Mouse (Mus musculus): Measurements from ENCODE around the gene Mak. TPM values are rescaled to one million over a fixed set of nuclear protein-coding genes. Genes with fewer than 3 reads are reported as not detected.

Mak gene
- polyA plus RNA-seq (2015; fragmentation: Nextera tagmentation; extraction: Ambion mirVana): 0.70 and 1.4 TPM in 2 replicates

DNA sequence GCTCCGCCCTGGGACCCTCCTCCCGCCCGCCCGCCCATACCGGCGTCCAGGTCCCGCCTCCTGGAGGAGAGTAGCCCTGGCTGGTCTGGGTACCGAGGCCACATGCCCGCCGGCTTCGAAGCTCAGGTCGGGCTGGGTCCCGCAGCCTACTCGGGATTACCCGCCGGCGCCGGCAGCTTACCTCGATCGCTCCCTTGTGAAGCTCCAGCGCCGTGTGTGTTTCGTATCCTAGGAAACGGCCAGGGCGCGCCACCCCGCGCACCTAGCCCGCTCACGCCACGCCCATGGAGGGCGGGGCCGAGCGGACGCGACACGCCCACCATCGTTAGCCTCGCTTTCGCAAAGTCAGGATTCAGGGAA is at the start of gene Mak:
Gene Mak, minus strand, starts transcription at position 286 of the 360 bp plus-strand sequence.
- no peaks in the 10 kb centered on the region for H3K9me3 ChIP-seq (replicated peaks)
- H3K36me3 ChIP-seq: no peaks in the 10 kb centered on the region
- H3K27ac ChIP-seq (replicated peaks): no peak within 1 kb of the TSS
- H3K27me3 ChIP-seq (replicated peaks): peaks cover 23% of the 10 kb centered on the region
- ATAC-seq (ENCODE audit: low FRiP score): peak; percentile 94
- H3K4me3 ChIP-seq (replicated peaks): peak within 1 kb of the TSS; percentile 58
- H3K9ac ChIP-seq (replicated peaks): peak within 1 kb of the TSS; percentile 47; the same call in 1 of the 2 replicates
- peaks cover 10% of the 10 kb centered on the region for H3K4me1 ChIP-seq
- H3K4me2 ChIP-seq: peak within 1 kb of the TSS; percentile 92
- WGBS: under 1% methylated on average over 40 of the region's 40 CpGs

DNA sequence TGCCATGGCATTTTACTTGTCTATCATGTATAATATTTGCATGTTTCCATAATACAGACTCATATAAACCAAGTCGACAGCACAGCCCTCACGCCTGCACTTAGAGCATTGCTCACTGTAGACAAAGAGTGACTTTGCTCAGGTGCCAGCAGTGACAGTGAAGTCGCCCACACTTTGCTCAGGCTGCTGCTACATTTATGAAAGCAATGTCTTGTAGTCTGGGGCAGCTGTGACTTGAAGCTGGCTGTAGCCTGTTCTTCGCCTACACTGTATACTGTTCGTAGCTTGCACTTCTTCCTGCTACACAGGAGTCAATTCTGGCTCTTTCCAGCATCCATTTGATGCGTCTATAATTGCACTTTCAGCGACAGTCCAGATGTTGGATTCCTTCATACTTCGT is 49.6 kb upstream of the Mak start:
- Histone ChIP-seq H3K27ac (replicated peaks) (no peak overlapping the region), H3K4me3 (replicated peaks) (no peak overlapping the region), H3K9ac (replicated peaks) (no peak overlapping the region), H3K9me3 (replicated peaks) (no peaks in the 10 kb centered on the region), H3K27me3 (replicated peaks) (no peaks in the 10 kb centered on the region), H3K4me1 (no peaks in the 10 kb centered on the region), H3K4me2 (no peak overlapping the region), H3K36me3 (no peaks in the 10 kb centered on the region)
- ATAC-seq (ENCODE audit: low FRiP score): no peak
- WGBS: 91% methylated on average over 8 of the region's 8 CpGs

DNA sequence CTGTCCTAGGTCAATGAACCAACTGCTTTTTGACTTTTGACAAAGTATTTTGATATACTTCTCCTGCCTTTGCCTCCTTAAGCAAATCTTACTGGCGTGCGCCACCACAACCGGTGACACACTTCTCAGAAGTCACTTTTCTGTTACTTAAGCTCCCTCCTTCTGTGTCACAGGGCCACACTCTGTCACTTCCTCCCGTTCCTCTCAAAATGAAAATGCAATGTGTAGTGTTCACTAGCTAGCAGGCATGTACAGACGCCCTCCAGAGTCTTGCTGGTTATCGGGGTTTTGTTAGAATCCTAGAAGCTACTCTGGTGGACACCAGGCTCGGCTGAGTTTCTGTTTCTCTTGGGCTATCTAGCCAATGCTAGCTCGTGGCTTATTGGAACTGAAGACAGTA is 48.8 kb upstream of the Mak start:
- no peaks in the 10 kb centered on the region for H3K4me1 ChIP-seq
- no peak overlapping the region for H3K4me3 ChIP-seq (replicated peaks)
- no peak for ATAC-seq (ENCODE audit: low FRiP score)
- no peaks in the 10 kb centered on the region for H3K27me3 ChIP-seq (replicated peaks)
- H3K9ac ChIP-seq (replicated peaks): no peak overlapping the region
- WGBS: 94% methylated on average over 8 of the region's 8 CpGs
- H3K9me3 ChIP-seq (replicated peaks): no peaks in the 10 kb centered on the region
- no peak overlapping the region for H3K4me2 ChIP-seq
- H3K36me3 ChIP-seq: no peaks in the 10 kb centered on the region
- H3K27ac ChIP-seq (replicated peaks): no peak overlapping the region

DNA sequence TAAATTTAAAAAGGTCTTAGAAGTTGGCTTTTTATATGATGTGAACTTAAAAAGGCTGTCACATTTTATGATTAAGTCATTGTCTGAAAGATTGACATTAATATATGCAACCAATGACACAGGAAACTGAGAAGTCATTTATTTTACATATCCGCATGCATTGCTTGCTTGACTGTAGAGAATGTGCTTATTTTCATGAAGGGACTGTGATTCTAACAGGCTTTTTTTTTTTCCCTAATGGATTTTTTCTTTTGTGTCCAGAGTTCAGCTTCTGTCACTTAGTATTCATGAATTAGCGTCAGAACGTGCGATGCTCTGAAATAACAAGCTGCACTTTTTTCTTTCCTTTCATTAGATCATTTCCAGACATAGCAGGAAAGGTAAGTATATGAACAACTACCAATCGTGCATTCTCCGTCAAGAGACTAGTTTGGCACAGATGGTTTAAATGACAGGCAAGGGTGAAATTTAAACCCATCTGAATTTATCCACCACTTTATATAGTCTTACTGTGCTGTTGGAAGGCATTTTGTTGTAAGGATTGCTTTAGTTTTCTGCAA is 44.2 kb upstream of the Mak start:
- ATAC-seq (ENCODE audit: low FRiP score): no peak
- no peak overlapping the region for H3K4me3 ChIP-seq (replicated peaks)

DNA sequence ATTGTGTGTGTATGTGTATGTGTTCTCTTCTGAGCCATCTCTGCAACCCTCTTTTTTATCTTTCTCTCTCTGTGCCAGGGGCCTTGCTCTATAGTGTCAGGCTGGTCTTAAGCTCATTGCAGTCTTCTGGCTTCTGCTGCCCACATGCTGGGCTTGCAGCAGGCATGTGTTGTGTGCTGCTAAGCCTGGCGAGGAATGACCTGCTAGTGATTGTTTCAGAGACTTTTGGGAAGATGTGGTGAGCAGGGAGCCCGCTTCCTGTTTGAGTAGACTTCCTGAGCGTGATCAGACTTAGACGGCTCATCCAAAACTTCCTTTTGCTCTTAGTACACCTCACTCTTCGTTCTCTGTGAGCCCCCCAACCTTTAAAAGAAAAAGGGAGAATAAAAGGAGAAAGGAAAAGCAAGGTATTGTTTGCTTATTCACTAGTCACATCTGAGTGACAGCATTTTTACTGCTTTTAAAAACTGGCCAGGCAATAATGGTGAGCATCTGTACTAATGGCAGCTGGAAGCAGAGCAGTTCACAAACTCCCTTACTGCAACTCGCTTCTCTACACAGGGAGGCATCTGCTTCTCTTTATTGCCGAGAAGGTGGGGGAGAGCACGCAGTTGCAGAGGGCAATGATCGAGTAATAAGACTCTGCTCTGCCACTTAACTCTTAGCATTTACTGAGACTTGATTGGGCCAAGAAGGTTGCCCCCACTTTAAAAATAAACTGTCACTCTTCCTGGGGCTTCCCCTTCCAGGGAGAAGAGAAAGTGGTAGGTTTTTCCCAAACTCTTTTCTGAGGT is 39.8 kb upstream of the Mak start:
- no peaks in the 10 kb centered on the region for H3K4me1 ChIP-seq
- no peaks in the 10 kb centered on the region for H3K27me3 ChIP-seq (replicated peaks)
- H3K9me3 ChIP-seq (replicated peaks): no peaks in the 10 kb centered on the region
- 31% methylated on average over 9 of the region's 9 CpGs for WGBS
- H3K4me3 ChIP-seq (replicated peaks): no peak overlapping the region
- no peaks in the 10 kb centered on the region for H3K36me3 ChIP-seq
- no peak overlapping the region for H3K9ac ChIP-seq (replicated peaks)
- no peak overlapping the region for H3K4me2 ChIP-seq
- no peak overlapping the region for H3K27ac ChIP-seq (replicated peaks)
- no peak for ATAC-seq (ENCODE audit: low FRiP score)

More for the DNA sequence above, 44.2 kb upstream of the Mak start:
- H3K27me3 ChIP-seq (replicated peaks): no peaks in the 10 kb centered on the region
- no peak overlapping the region for H3K4me2 ChIP-seq
- H3K27ac ChIP-seq (replicated peaks): no peak overlapping the region
- H3K36me3 ChIP-seq: no peaks in the 10 kb centered on the region
- H3K9ac ChIP-seq (replicated peaks): no peak overlapping the region
- no peaks in the 10 kb centered on the region for H3K9me3 ChIP-seq (replicated peaks)
- 75% methylated on average over 6 of the region's 6 CpGs for WGBS
- no peaks in the 10 kb centered on the region for H3K4me1 ChIP-seq

DNA sequence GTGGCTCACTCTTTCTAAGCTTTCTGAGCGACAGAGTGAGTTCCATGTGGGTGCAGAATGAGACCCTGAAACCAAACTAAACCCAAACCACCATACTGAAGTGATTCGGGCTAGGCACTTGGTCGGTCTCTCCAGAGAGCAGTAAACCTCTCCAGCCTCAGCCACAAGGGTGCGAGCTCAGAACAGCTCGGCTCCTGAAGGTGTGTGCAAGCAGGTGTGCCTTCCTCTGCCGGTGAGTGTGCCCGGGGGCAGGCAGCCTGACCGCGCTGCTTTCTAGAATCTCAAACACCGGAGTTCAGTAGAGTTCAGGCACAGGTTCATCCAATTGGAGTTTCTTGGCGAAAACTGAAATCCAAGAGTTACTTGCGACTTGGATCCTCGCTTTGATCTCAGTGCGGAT is 34.4 kb upstream of the Mak start, which contains the start of gene Sycp2l:
Gene Sycp2l, plus strand, starts transcription at position 368 of the 400 bp plus-strand sequence.
- Histone ChIP-seq H3K9ac (replicated peaks) (no peak within 1 kb of the TSS), H3K27me3 (replicated peaks) (peaks cover 7% of the 10 kb centered on the region), H3K4me2 (0 out of 2 replicates have a peak within 1 kb of the TSS, but pooled peaks have one; percentile 7), H3K4me3 (replicated peaks) (no peak within 1 kb of the TSS), H3K27ac (replicated peaks) (no peak within 1 kb of the TSS), H3K4me1 (no peaks in the 10 kb centered on the region), H3K36me3 (no peaks in the 10 kb centered on the region), H3K9me3 (replicated peaks) (no peaks in the 10 kb centered on the region)
- WGBS: 31% methylated on average over 14 of the region's 14 CpGs
- no peak for ATAC-seq (ENCODE audit: low FRiP score)

DNA sequence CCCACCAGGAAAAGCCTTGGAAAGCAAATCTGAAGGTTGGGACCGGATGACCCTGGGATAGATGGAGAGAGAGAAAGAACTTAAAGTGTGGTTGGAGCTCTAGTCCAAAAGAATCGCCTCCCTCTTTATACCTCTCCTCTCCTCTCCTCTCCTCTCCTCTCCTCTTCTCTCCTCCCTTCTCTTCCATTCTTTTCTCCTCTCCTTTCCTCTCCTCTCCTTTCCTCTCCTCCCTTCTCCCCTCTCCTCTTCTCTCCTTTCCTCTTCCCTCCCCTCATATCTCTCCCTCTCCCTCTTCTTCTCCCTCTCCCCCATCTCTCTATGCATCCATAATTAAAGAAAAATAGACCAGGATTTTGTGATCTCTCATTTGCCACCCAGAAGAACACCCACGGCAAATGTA is 31.4 kb upstream of the Mak start, which contains the start of gene Gcm2:
Gene Gcm2, minus strand, starts transcription at position 101 of the 400 bp plus-strand sequence.
- Histone ChIP-seq H3K9me3 (replicated peaks) (no peaks in the 10 kb centered on the region), H3K9ac (replicated peaks) (no peak within 1 kb of the TSS), H3K27me3 (replicated peaks) (peaks cover 7% of the 10 kb centered on the region), H3K4me2 (no peak within 1 kb of the TSS), H3K4me3 (replicated peaks) (no peak within 1 kb of the TSS), H3K36me3 (no peaks in the 10 kb centered on the region), H3K27ac (replicated peaks) (no peak within 1 kb of the TSS), H3K4me1 (no peaks in the 10 kb centered on the region)
- no peak for ATAC-seq (ENCODE audit: low FRiP score)
- WGBS: 93% methylated on average over 3 of the region's 3 CpGs

DNA sequence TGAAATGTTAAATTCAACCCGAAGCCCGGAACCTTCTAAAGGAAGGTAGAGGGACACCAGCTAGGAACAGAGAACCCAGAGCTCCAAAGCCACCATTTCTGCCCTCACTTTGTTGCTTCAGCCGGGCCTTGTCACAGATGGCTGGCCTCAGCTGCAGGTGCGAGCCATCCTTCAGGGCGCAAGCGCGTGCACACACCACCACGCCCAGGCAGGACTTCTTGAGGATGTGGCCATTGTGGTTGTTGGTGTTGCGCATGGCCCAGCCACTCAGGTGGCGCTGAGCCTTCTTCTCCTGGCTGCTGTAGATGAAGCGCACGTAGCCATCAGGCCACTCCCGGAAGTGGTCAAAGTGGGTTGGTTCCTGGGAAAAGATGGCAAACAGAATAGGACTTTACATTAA is 26.0 kb upstream of the Mak start:
- Histone ChIP-seq H3K9ac (replicated peaks) (no peak overlapping the region), H3K27me3 (replicated peaks) (no peaks in the 10 kb centered on the region), H3K27ac (replicated peaks) (no peak overlapping the region), H3K4me3 (replicated peaks) (no peak overlapping the region), H3K4me1 (no peaks in the 10 kb centered on the region), H3K9me3 (replicated peaks) (no peaks in the 10 kb centered on the region), H3K4me2 (no peak overlapping the region), H3K36me3 (no peaks in the 10 kb centered on the region)
- ATAC-seq (ENCODE audit: low FRiP score): no peak
- WGBS: 92% methylated on average over 13 of the region's 13 CpGs

DNA sequence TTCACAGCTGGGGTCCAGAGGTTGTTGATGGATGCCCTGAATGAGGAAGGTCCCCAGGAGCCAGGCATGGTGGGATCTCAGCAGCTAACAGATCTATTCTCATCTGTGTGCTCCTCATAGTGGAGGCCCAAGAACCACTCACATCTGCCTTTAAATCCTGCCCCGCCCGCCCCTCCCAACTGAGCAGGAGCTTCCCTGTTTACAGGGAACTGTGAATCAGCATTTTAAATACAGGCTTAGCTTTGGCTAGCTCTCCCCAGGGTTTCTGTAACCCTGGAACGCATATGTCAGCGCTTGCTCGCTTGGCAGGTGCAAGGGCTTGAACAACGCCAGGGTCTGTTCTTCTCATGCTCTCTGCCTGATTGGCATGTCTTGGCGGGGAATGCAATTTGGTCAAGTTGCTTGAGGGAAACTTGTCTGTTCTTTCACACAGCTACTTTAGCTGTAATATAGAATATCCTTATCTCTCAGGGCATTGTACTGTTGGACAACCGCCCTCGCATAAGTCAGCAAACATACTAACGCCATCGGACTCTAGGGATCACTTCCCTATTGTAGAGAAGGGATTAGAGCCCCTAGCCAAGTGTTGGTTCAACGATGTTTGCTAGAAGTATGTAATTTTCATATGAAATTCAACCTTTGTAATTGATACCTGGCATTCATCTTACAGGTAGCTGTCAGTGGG is 24.5 kb upstream of the Mak start:
- H3K4me1 ChIP-seq: no peaks in the 10 kb centered on the region
- H3K36me3 ChIP-seq: no peaks in the 10 kb centered on the region
- H3K9me3 ChIP-seq (replicated peaks): no peaks in the 10 kb centered on the region
- no peak overlapping the region for H3K4me3 ChIP-seq (replicated peaks)
- H3K27me3 ChIP-seq (replicated peaks): no peaks in the 10 kb centered on the region
- no peak overlapping the region for H3K4me2 ChIP-seq
- H3K27ac ChIP-seq (replicated peaks): no peak overlapping the region
- no peak overlapping the region for H3K9ac ChIP-seq (replicated peaks)
- ATAC-seq (ENCODE audit: low FRiP score): no peak
- WGBS: 81% methylated on average over 12 of the region's 12 CpGs

DNA sequence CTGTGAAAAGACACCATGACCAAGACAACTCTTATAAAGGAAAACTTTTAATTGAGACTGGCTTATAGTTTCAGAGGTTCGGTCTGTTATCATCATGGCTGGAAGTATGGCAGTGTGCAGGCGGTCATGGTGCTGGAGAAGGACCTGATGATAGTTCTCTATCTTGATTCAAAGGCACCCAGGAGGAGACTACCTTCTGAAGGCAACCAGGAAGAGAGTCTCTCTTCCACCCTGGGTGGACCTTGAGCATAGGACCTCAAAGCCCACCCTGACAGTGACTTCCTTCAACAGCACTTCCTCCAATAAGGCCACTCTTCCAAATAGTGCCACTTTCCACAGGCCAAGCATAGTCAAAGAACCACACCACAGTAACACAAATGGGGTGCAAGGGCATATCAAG is 20.5 kb upstream of the Mak start:
- no peak for ATAC-seq (ENCODE audit: low FRiP score)
- Histone ChIP-seq H3K4me1 (no peaks in the 10 kb centered on the region), H3K4me3 (replicated peaks) (no peak overlapping the region), H3K4me2 (no peak overlapping the region), H3K9me3 (replicated peaks) (no peaks in the 10 kb centered on the region), H3K27me3 (replicated peaks) (no peaks in the 10 kb centered on the region), H3K36me3 (no peaks in the 10 kb centered on the region), H3K9ac (replicated peaks) (no peak overlapping the region), H3K27ac (replicated peaks) (no peak overlapping the region)
- 99% methylated on average over 2 of the region's 2 CpGs for WGBS

DNA sequence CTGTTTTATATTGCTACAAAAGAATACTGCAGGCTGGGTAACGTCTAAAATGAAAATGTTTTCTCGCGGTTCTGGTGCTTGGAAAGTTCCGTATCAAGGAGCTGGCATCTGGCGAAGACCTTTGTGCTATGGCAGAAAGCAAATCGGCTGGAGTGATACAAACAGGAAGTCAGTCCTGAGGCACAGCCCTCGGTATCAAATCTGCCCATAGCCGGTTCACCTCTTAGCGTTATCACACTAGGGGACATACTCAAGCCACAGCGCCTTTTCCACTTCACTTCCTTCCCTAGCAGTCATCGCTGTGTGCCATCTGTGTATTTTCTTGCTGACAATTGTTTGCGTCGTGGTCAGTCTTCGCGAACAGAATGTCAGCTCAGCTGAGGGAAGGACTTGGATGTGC is 18.8 kb upstream of the Mak start:
- Histone ChIP-seq H3K27me3 (replicated peaks) (no peaks in the 10 kb centered on the region), H3K4me3 (replicated peaks) (no peak overlapping the region), H3K9ac (replicated peaks) (no peak overlapping the region), H3K27ac (replicated peaks) (no peak overlapping the region), H3K36me3 (no peaks in the 10 kb centered on the region), H3K4me2 (no peak overlapping the region), H3K9me3 (replicated peaks) (no peaks in the 10 kb centered on the region), H3K4me1 (no peaks in the 10 kb centered on the region)
- 86% methylated on average over 15 of the region's 15 CpGs for WGBS
- ATAC-seq (ENCODE audit: low FRiP score): no peak

Measured in neural tube, embryonic 15.5 days (tissue).